Mouse (Mus musculus): ENCODE results near the gene Pla2g6.

GRCm38 (mm10) chr15:79288387-79288786 is 39.8 kb downstream of the Pla2g6 start:
- no peak for TF ChIP-seq CTCF (IDR thresholded peaks at IDR 0.05; ENCODE audit: low read depth)
- TF ChIP-seq EP300 (optimal IDR thresholded peaks at IDR 0.05), result no peak
